Mouse (Mus musculus) T-helper 17 cell (primary cell): ENCODE measurements around the gene Slc7a15.
"Not testable (repeated sequence)": the region's sequence is repeated elsewhere in the genome, so short reads cannot be mapped to it uniquely, and the experiment has no call there.

Experiments used
- in situ Hi-C, 2 experiments: fragments of 300-600 bp; cut with MboI, MseI; formaldehyde crosslinking; loops; 1 replicate in 1 of 2; 2 replicates in 1 of 2; pipeline ENCODE4 v1.15.1; 2025; ENCODE audit warnings: high pct_unique_total_duplicates in 2 of 2

Gene Slc7a15

GRCm38 (mm10) chr12:8598966-8599365 is at the start of gene Slc7a15:
Gene Slc7a15, minus strand, starts transcription at chr12:8599066.
- in situ Hi-C loops = not testable (repeated sequence)

- in situ Hi-C loops = loop anchor here in 1 of 2 experiments (10.0 kb wide), 1 partner anchor 443 kb away; the partner anchor contains the start of gene Ldah
Observed at GRCm38 (mm10) chr12:8648211-8648610, 49.3 kb upstream of the Slc7a15 start.

- in situ Hi-C loops = loop anchor here in 1 of 2 experiments (10.0 kb wide), 1 partner anchor 437 kb away; the partner anchor contains the start of gene Ldah
Observed at GRCm38 (mm10) chr12:8641425-8641735, 42.5 kb upstream of the Slc7a15 start.

- in situ Hi-C loops = loop anchor here in 1 of 2 experiments (10.0 kb wide), 1 partner anchor 436 kb away; the partner anchor contains the start of gene Ldah
Observed at GRCm38 (mm10) chr12:8640711-8641424, 42.0 kb upstream of the Slc7a15 start.

- in situ Hi-C loops = loop anchor here in 1 of 2 experiments (10.0 kb wide), 1 partner anchor 435 kb away; the partner anchor contains the start of gene Ldah
Observed at GRCm38 (mm10) chr12:8640186-8640585, 41.3 kb upstream of the Slc7a15 start.

- in situ Hi-C loops = not testable (repeated sequence)
Observed at GRCm38 (mm10) chr12:8638411-8639087, 39.7 kb upstream of the Slc7a15 start.

GRCm38 (mm10) chr12:8636945-8637344 is 38.1 kb upstream of the Slc7a15 start:
- in situ Hi-C loops = no loop called here

GRCm38 (mm10) chr12:8635546-8635945 is 36.7 kb upstream of the Slc7a15 start:
- in situ Hi-C loops = no loop called here

GRCm38 (mm10) chr12:8634306-8634705 is 35.4 kb upstream of the Slc7a15 start:
- in situ Hi-C loops = no loop called here

- in situ Hi-C loops = no loop called here
Observed at GRCm38 (mm10) chr12:8632737-8633365, 34.0 kb upstream of the Slc7a15 start.

- in situ Hi-C loops = no loop called here
Observed at GRCm38 (mm10) chr12:8631691-8632090, 32.8 kb upstream of the Slc7a15 start.

GRCm38 (mm10) chr12:8629537-8629936 is 30.7 kb upstream of the Slc7a15 start:
- in situ Hi-C loops = no loop called here

GRCm38 (mm10) chr12:8620678-8621018 is 21.8 kb upstream of the Slc7a15 start:
- in situ Hi-C loops = no loop called here

GRCm38 (mm10) chr12:8619827-8620677 is 21.2 kb upstream of the Slc7a15 start:
- in situ Hi-C loops = no loop called here

- in situ Hi-C loops = no loop called here
Observed at GRCm38 (mm10) chr12:8618271-8618670, 19.4 kb upstream of the Slc7a15 start.

- in situ Hi-C loops = no loop called here
Observed at GRCm38 (mm10) chr12:8609070-8609469, 10.2 kb upstream of the Slc7a15 start.

GRCm38 (mm10) chr12:8595611-8596010 is 3.3 kb downstream of the Slc7a15 start:
- in situ Hi-C loops = no loop called here

GRCm38 (mm10) chr12:8591326-8591725 is 7.5 kb downstream of the Slc7a15 start:
- in situ Hi-C loops = not testable (repeated sequence)

GRCm38 (mm10) chr12:8573405-8573804 is 25.5 kb downstream of the Slc7a15 start:
- in situ Hi-C loops = no loop called here

- in situ Hi-C loops = not testable (repeated sequence)
Observed at GRCm38 (mm10) chr12:8571903-8572341, 26.9 kb downstream of the Slc7a15 start.

- in situ Hi-C loops = not testable (repeated sequence)
Observed at GRCm38 (mm10) chr12:8571287-8571902, 27.5 kb downstream of the Slc7a15 start.
